Mouse (Mus musculus): ENCODE measurements around the gene Atrnl1.

Gene Atrnl1

GRCm38 (mm10) chr19:58076961-58077371 is 466.1 kb downstream of the Atrnl1 start:
- no peak for DNase-seq (ENCODE audit: low spot score)

GRCm38 (mm10) chr19:58077529-58078070 is 466.8 kb downstream of the Atrnl1 start:
- no peak for DNase-seq (ENCODE audit: low spot score)

GRCm38 (mm10) chr19:58080168-58080567 is 469.3 kb downstream of the Atrnl1 start:
- no peak for DNase-seq (ENCODE audit: low spot score)

- no peak for DNase-seq (ENCODE audit: low spot score)
These were observed 471.9 kb downstream of the Atrnl1 start for GRCm38 (mm10) chr19:58082751-58083150.

GRCm38 (mm10) chr19:58084826-58085225 is 474.0 kb downstream of the Atrnl1 start:
- DNase-seq (ENCODE audit: low spot score) = no peak

GRCm38 (mm10) chr19:58086734-58087133 is 475.9 kb downstream of the Atrnl1 start:
- DNase-seq (ENCODE audit: low spot score) = no peak

- DNase-seq (ENCODE audit: low spot score) = no peak
These were observed 477.1 kb downstream of the Atrnl1 start for GRCm38 (mm10) chr19:58087901-58088300.

- DNase-seq (ENCODE audit: low spot score) = peak; percentile 52
These were observed 477.6 kb downstream of the Atrnl1 start for GRCm38 (mm10) chr19:58088433-58088832.

- no peak for DNase-seq (ENCODE audit: low spot score)
These were observed 481.1 kb downstream of the Atrnl1 start for GRCm38 (mm10) chr19:58091911-58092310.

GRCm38 (mm10) chr19:58094781-58095543 is 484.1 kb downstream of the Atrnl1 start:
- no peak for DNase-seq (ENCODE audit: low spot score)

- no peak for DNase-seq (ENCODE audit: low spot score)
These were observed 484.9 kb downstream of the Atrnl1 start for GRCm38 (mm10) chr19:58095776-58096175.

GRCm38 (mm10) chr19:58097195-58097594 is 486.4 kb downstream of the Atrnl1 start:
- DNase-seq (ENCODE audit: low spot score) = no peak

- DNase-seq (ENCODE audit: low spot score) = no peak
These were observed 488.7 kb downstream of the Atrnl1 start for GRCm38 (mm10) chr19:58099539-58099938.

- DNase-seq (ENCODE audit: low spot score) = no peak
These were observed 489.5 kb downstream of the Atrnl1 start for GRCm38 (mm10) chr19:58100381-58100780.

GRCm38 (mm10) chr19:58104544-58104943 is 493.7 kb downstream of the Atrnl1 start:
- peak; percentile 34 for DNase-seq (ENCODE audit: low spot score)

- DNase-seq (ENCODE audit: low spot score) = no peak
These were observed 496.8 kb downstream of the Atrnl1 start for GRCm38 (mm10) chr19:58107632-58108031.

GRCm38 (mm10) chr19:58110491-58110890 is 499.7 kb downstream of the Atrnl1 start:
- no peak for DNase-seq (ENCODE audit: low spot score)

GRCm38 (mm10) chr19:58111291-58111690 is 500.5 kb downstream of the Atrnl1 start:
- DNase-seq (ENCODE audit: low spot score) = no peak

- DNase-seq (ENCODE audit: low spot score) = no peak
These were observed 501.3 kb downstream of the Atrnl1 start for GRCm38 (mm10) chr19:58112151-58112550.

- no peak for DNase-seq (ENCODE audit: low spot score)
These were observed 502.4 kb downstream of the Atrnl1 start for GRCm38 (mm10) chr19:58113092-58113731.

- DNase-seq (ENCODE audit: low spot score) = no peak
These were observed 506.8 kb downstream of the Atrnl1 start for GRCm38 (mm10) chr19:58117595-58117994.

- no peak for DNase-seq (ENCODE audit: low spot score)
These were observed 507.5 kb downstream of the Atrnl1 start for GRCm38 (mm10) chr19:58118141-58118835.

GRCm38 (mm10) chr19:58118864-58119263 is 508.0 kb downstream of the Atrnl1 start:
- DNase-seq (ENCODE audit: low spot score) = no peak
